Mouse (Mus musculus): ENCODE measurements around the gene Tmem131l.
A peak's percentile ranks its signal among the peaks of the same experiment; 100 is the strongest.

Gene Tmem131l

DNA sequence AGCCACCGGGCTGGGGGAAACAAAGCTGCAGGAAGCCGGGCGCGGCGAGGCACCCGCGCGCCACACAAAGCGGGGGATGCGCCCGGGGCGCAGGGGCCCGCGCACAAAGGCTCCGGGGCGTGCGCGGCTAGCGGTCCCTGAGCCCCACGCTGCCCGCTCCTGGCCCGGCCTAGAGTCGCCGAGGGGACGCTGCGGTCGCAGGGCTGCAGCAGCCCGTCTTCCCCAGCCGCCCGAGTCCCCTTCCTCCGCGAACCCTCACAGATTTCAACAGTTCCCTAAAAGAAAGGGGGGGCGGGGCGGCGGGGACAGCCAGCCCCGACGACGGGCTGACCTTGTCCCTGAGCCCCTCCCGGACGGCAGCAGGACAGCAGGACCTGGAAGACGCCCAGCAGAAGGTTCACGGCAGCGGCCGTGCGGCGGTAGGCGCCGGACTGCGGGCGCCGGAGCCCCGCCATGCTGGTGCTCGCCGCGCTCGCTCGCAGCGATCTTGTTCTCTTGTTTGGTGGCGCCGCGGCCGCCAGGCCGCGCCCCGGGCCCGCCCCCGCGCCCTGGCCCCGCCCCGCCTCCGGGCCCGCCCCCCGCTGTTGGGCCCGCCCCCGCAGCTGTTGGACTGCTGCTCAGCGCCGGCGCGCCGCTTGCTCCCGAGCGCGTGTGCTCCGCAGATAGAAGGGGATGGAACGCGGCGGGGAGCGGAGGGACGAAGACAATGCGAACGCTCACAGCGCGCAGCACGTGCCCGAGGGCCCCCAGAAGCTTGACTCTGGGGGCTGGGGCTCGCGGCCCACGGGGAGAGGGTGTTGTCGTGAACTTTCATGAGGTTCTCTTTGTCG lies at the start of gene Tmem131l:
Tmem131l (minus strand) TSS at position 530 of the 830 bp plus-strand sequence.
- peak; percentile 95 to 97 for DNase-seq

- no peak for DNase-seq
Observed at GRCm38 (mm10) chr3:84086921-84087320, 46.9 kb upstream of the Tmem131l start.

- no peak for DNase-seq
Observed at GRCm38 (mm10) chr3:84086337-84086736, 46.4 kb upstream of the Tmem131l start.

DNA sequence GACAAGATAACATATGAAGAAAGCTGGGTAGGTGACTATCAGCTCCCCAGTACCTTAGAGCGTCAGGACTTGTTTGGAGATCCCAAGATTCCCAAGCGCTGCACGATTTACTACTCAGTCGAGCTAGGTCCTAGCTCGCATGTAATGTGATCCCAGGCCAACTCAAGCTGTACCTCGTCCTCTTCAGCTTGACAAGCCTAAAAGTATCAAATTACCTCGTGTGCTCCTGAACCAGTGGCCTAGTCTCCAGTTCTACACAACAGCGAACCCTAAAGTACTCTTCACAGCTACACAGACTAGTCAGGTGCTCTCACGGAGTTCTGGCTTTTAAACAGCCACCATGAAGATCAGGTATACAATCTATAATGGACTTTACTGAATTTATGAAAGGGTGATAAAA lies 45.5 kb upstream of the Tmem131l start:
- DNase-seq: no peak

- no peak for DNase-seq
Observed at GRCm38 (mm10) chr3:84081208-84081722, 41.3 kb upstream of the Tmem131l start.

DNA sequence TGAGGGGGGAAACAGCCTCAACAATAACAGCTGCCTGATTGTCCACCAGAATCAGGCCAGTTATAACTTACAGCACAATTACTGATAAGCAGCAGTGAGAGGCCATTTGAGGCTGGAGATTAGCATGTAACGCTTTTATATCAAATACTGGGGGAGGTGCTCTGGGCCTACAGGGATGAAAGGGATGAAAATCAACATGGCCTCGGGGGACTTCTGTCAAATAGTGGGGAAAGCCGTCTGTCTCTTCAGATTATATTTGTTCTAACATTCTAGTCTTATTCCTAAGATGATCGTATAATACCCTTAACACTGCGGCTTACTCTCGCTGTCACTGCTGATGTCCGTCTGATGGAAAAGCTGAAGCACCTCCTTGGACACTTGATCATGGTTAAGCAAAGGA lies 40.1 kb upstream of the Tmem131l start:
- DNase-seq: no peak

- no peak for DNase-seq
Observed at GRCm38 (mm10) chr3:84077505-84077904, 37.5 kb upstream of the Tmem131l start.

DNA sequence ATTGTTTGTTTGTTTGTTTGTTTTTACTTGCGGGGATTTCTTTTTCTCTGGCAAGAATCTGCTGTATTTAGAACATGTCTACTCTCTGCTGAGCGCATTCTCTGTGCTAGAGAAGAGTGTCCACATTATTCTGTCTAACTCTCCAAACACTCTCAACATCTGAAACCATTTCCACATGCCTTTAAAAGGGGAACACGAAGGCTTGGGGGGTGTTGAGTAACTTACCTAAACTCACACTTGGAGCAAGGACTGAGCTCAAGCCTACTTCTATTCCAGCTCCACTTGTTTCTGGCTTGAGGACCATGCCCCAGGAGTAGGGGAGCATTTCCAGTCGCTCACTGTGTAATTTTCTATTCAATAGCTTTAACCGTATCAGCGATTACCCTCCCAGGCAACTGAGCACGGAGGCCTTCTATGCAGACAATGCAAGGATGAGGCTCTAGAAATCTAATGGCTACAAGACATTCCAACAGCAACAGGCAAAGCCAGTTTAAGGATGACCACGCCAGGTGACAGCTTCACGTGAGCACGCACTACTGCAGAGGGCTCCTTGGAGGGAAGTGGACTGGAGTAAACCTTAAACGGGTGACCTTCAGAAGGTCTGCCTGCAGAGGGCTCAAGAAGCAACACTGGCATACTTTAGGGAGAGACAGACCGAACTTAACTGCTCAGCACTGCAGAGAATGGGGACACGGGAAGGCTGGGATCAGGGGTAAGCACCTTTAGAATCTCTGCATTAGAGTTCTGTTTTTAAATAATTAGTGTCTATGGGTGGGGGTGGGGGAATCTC lies 36.8 kb upstream of the Tmem131l start:
- DNase-seq: no peak

DNA sequence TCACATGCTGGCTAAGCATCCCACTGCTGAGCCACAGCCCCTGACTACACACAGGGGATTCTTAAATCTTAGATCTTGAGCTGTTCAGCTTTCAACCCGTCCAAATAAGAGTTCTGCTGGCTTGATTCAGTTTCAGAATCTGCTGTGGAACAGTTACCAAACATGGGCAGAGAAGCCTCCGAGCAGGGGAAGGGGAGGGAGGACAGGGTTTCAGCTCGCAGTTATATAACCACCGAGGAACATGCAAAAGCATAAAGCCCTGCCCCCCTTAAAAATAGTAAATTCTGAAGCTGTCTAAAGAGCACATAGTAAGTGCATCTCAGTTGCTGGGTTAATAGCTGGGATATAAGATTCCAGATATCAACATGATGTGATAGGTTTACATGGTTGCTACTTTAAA lies 35.5 kb upstream of the Tmem131l start:
- DNase-seq: no peak

- DNase-seq: no peak
Observed at GRCm38 (mm10) chr3:84074777-84075176, 34.8 kb upstream of the Tmem131l start.

DNA sequence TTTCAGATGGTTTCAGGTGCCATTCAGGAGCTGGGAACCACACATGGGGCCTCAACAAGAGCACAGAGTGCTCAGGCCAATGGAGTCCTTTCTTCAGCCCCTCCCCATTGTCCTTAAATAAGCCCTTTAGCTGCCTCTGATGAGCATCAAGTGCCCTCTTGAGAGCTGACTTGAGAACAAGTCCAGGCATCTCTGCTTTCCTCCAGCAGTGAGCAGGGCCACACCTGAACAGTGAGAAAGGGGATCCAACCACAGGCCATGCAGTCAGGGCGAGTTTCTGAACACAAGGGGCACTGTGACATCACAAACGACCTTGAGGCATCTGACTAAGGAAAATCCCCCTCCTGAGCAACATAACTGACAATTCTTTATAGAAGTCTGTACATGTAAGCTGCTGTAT lies 31.7 kb upstream of the Tmem131l start:
- no peak for DNase-seq

DNA sequence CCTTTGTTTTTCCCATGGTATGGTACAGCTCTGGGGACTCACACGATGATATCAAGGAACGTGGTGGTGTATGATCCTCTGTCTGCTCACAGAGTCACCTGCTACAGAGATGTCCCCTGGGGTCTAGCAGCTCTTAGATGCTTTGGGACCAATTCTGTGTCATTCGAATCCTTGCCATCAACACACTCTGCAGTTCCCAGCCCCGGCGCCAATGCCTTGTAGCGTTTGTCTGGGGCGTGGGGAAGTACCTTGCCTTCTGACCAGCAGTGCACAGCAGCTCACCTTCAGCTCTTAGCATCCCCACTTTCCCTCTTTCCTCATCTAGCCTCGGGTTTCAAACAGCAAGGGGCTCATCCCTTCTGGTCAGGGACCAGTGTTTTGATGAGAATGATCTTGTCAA lies 30.8 kb upstream of the Tmem131l start:
- no peak for DNase-seq

- DNase-seq: no peak
Observed at GRCm38 (mm10) chr3:84068831-84069709, 29.1 kb upstream of the Tmem131l start.

GRCm38 (mm10) chr3:84065825-84066224 lies 25.9 kb upstream of the Tmem131l start:
- DNase-seq: no peak

- DNase-seq: no peak
Observed at GRCm38 (mm10) chr3:84063369-84063914, 23.5 kb upstream of the Tmem131l start.

GRCm38 (mm10) chr3:84061523-84062453 lies 21.8 kb upstream of the Tmem131l start:
- DNase-seq: no peak

GRCm38 (mm10) chr3:84060946-84061345 lies 21.0 kb upstream of the Tmem131l start:
- no peak for DNase-seq

GRCm38 (mm10) chr3:84060128-84060527 lies 20.2 kb upstream of the Tmem131l start:
- no peak for DNase-seq

DNA sequence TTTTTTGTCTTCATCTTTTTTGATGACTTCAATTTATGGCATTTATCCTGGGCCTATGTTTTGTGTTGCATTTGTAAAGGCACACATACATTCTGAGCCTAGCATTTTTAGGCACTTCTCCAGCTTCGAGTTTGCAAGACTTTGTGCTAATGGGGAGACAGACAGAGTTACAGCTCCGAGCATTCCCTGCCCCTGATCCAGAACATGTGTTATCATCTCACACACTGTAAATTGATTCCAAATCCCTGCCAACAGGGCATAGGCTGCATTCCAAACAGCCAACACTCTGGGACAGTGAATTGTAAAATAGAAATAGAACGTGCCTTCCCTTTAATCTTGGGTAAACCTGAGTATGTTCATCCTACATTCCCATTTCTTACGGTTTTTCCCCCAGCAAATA lies 19.7 kb upstream of the Tmem131l start:
- DNase-seq: peak; percentile 18 to 38

GRCm38 (mm10) chr3:84059261-84059660 lies 19.3 kb upstream of the Tmem131l start:
- DNase-seq: no peak

DNA sequence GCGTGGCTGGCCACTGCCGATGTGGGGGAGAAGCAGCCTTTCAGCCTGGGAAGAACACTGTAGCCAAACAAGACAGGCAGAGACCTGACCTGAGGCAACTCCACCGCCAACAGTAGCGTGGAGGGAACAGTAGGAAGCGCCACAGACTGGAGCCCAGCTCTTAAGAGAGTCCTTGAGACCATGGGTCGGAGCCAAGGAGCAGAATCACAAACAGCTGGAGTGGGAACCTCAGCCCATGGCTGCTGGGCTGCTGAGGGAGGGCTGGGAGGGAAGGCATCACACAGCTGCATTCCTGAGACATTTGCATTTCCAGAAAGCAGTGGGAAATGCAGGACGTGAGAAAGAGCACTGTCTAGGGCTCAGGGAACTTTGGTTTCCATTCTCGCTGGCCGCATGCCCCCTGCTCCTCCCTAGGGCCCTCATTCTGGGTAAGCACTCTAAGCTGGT lies 8.8 kb upstream of the Tmem131l start:
- DNase-seq: peak in 1 of 2 experiments; percentile 24

All from cerebellum, postnatal 10 days (tissue).